Mouse (Mus musculus): ENCODE results near the gene Zmynd15.
"Not testable (repeated sequence)": the region's sequence is repeated elsewhere in the genome, so short reads cannot be mapped to it uniquely, and the experiment has no call there.

Zmynd15 gene

GRCm38 (mm10) chr11:70458688-70459600, at the start of gene Zmynd15:
TSS of gene Zmynd15 (plus strand) at chr11:70459433.
- no peak for DNase-seq

- DNase-seq: peak; percentile 78 to 85
Measured at GRCm38 (mm10) chr11:70409594-70410296, 49.5 kb upstream of the Zmynd15 start, which contains the start of gene Pelp1. TSS of gene Pelp1 (minus strand) at chr11:70410031.

DNA sequence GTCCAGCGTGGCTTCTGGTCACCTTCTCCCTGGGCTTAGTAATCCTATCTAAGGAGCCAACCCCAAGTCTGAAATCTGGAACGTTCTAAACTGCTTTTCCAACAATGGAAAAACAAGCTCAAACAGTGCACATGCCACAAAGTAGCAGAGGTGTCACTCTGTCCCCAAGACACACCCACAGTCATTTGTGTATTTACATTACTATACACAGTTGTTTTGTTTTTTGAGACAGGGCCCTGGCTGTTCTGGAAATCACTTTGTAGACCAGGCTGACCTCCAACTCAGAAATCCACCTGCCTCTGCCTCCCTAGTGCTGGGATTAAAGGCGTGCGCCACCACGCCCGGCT, 49.0 kb upstream of the Zmynd15 start:
- DNase-seq: no peak

DNA sequence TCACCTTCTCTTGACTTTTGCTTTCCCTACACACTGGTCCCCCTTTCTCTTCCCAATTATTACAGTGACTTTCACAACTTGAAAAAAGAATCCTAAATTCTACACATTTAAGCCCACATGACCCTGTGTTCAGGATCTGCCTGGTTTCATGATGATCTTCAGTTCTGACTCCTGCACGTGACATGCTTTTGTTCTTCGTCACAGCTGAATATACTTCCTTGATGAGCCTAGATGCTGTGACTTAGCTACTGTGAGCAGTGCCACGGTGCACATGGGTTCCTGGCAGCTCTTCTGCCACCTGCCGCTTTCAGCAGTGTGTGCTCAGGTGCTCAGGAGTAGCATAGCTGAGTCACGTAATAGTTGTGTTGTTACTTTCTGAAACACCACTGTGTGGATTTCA, 46.6 kb upstream of the Zmynd15 start:
- DNase-seq: no peak

GRCm38 (mm10) chr11:70413961-70414360, 45.3 kb upstream of the Zmynd15 start:
- peak; percentile 76 to 80 for DNase-seq

DNA sequence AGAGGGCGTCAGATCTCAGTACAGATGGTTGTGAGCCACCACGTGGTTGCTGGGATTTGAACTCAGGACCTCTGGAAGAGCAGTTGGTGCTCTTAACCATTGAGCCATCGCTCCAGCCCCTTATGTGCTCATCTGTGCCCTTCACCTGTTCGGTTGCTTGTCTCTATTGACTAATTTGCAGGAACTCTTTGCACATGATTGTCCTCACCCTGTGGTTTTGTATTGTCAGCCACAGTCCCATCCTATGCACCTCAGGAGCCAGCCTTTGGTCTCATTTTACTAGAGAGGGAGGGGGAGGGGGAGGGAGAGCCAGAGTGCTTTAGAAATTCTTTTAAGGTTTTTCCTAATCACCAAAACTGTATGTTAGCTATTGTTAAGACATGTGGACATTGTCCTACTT, 41.0 kb upstream of the Zmynd15 start:
- no peak for DNase-seq

DNA sequence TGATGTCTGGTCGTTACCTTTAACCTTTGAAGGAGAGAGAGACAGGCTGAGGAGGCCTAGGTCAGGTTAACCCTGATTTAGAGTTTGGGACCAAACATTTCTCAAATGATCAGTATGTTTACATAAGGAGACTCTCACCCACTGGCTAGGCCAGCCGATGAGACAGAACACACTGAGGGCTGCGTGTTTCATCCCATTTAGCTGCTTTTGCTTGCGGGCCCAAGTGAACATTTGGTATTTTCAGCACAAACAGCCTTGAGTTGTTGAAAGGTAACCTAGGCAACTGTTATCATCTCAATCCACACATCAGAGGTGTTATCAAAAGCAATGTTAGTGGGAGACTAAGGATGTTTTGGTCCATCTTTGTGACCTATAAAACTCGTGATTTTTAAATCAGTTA, 39.7 kb upstream of the Zmynd15 start:
- DNase-seq: no peak

DNA sequence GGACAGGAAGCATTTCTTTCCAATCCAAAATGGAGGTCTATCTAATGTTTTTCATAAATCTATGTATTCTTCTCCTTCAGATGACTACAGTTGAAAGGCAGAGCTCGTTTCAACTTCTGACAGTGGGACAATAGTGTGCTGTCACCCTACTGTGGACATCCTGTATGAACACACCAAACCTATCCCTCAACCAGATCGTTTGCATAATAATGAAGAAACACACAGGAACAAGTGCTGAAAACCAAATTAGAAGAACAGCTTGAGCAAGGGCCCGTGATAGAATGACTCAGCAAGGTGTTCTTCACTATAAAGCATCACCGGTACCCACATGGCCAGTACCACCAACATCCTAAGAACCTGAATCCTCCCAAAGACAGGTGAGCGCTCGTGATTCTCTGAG, 32.6 kb upstream of the Zmynd15 start:
- DNase-seq: not testable (repeated sequence)

GRCm38 (mm10) chr11:70431574-70431973, 27.7 kb upstream of the Zmynd15 start:
- peak; percentile 21 to 24 for DNase-seq

DNA sequence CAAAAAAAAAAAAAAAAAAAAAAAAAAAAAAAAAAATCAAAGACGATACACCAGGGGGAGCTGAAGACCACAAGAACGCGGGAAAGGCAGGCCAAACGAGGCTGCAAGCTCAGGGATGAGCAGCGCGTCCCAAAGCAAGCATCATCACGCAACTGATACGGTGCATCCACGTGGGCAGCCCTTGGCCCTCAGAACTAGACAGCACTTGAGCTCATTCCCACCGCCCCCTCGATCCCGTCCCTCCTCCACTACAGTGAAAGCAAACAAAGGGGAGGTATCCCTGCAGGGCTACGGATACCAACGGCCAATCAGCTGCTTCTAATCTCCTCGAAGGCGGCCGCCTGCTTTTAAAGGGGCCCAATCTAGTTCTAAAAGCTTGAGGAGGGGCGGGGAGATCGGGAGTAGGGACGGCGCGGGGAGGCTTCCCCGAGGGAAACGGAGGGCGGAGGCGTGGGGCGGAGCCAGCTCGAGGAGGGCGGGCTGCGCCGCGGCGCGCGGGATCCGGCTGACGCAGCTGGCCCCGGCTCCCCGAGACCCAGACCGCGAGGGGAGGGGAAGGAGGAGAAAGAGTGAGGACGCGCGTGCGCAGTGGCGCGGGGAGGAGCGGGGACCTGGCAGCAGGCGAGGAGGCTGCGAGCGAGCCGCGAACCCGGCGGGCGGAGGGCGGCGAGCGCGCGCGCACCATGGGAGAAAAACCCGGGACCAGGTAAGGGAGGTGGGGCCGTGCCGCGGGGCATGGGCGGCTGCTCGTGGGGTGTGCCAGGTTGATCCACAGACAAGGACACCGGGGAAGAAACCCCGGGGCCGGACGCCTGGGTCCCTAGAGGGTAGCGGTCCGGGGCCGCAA, 27.0 kb upstream of the Zmynd15 start, which contains the start of gene Arrb2:
Arrb2 (plus strand) TSS at position 588 of the 847 bp plus-strand sequence.
- peak; percentile 99 for DNase-seq

- DNase-seq: peak in 1 of 2 experiments; percentile 58
Measured at GRCm38 (mm10) chr11:70432895-70433568, 26.2 kb upstream of the Zmynd15 start.

DNA sequence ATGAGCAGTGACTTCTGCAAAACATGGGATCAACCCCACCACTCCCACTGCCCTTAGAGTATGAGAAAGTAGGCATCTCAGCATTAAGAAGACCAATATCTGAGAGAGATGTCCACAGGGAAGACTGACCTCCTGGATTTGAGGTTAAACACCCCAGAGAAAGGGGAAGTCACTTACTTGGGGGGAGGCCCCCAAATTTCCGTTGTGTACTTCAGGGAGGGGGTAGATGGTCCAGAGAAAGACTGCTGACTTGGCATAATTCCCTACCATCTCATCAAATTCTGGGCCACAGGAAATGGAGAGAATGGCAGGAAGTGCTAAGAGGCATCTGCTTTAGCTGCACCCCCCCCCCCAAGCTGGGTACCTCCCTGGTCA, 25.7 kb upstream of the Zmynd15 start:
- no peak for DNase-seq

DNA sequence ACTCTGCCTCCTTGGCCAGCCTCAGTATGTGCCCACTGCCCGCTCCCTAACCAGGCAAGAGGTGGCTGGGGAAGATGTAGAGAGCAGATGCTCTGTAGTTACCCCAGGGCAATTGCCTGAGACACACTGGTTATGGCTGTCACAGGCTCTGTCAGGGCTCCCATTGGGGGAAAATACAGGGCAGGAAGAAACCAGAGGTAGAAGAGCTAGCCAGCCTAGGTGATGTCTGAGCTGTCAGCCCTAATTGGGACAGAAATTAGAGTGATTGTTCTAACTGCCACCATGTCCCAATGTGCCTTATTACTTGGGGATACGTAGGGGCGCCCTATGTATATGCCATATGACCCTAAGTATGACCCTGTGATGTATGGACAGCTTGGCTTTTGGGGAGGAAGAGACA, 25.3 kb upstream of the Zmynd15 start:
- no peak for DNase-seq

DNA sequence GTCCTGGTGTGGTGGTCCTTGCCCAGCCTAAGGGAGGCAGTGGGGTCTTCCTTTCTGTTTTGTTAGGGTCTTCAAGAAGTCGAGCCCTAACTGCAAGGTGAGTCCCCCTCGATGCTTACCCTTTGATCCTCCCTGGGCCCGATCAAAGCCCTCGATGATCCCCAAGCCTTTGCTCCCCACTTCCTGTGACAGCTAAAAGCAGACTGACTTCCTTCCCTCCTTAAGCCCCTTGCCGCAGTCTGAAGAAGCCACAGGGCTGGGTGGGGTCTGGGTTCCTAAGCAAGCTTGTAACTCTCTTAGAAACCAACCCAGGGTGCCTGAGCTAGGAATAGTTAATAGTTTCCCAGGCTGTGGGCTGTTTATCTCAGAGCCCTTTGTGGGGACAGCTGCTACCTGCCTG, 23.8 kb upstream of the Zmynd15 start:
- no peak for DNase-seq

DNA sequence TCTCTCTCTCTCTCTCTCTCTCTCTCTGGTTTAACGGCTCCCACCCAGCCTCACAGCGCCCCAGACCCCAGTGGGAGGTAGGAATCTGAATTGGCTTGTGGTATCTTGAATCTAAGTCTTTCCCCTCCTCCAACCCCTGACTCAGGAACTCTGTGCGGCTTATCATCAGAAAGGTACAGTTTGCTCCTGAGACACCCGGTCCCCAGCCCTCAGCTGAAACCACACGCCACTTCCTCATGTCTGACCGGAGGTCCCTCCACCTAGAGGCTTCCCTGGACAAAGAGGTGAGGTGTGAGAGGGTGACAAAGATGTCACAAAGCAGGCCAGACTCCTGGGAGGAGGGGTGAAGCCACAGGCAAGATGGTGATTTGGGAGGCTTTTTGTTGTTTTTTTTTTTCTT, 21.8 kb upstream of the Zmynd15 start:
- DNase-seq: no peak

- no peak for DNase-seq
Measured at GRCm38 (mm10) chr11:70438728-70439374, 20.4 kb upstream of the Zmynd15 start.

- DNase-seq: no peak
Measured at GRCm38 (mm10) chr11:70440637-70441036, 18.6 kb upstream of the Zmynd15 start.

DNA sequence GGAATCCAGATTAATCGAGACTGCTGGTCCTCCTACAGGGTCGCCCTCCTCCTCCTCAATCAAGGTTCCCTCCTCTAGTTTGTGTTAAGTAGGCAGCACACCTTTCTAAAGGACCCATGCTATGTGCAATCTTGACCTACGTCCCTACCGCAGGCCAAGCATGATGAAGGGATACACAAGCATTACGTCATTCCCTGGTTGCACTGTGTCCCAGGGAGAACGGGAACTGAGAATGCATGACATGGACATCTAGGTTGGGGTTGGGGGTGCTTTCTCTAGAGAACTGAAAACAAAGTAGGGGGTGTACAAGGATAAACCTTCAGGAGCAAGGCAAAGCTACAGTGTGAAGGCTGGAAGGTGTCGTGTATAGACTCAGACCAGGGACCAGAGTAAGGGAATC, 17.4 kb upstream of the Zmynd15 start:
- no peak for DNase-seq

DNA sequence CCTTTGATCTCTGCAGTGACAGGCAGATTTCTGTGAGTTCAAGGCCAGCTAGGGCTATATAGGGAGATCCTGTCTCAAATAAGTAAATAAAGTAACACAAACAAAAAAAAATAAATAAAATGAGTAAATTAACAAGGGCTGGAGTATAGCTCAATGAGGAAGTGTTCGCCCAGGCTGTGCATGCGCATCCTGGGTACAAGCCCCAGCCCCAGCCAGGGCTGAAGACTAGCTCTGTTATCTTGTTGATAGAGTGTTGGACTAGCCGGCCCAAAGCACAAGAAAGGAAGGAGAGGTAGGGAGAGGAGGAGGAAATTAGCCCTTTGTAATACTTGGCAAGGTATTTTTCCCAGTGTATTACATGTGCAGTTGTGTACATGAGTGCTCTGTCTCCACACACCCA, 15.3 kb upstream of the Zmynd15 start:
- no peak for DNase-seq

DNA sequence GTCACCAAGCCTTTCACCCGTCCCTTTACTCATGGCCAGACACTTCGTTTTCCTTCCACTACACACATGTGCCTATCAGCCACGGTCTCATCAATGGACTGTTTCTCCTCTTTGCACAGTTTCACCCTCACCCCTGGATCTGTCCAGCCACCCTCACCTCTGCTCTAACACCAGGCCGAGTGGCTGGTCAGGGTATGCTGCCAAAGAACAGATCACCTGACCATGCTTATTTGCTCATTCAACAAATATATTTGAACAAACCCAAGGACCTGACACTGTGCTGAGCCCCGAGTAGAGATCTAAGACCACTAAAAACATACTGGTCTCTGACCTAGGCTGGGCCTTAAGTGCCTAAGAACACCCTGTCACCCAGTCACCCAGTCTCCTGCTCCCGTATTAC, 14.6 kb upstream of the Zmynd15 start:
- no peak for DNase-seq

GRCm38 (mm10) chr11:70446756-70447155, 12.5 kb upstream of the Zmynd15 start:
- no peak for DNase-seq

- DNase-seq: no peak
Measured at GRCm38 (mm10) chr11:70447373-70447772, 11.9 kb upstream of the Zmynd15 start.
